Comparison of ENCODE assay signal across 33 mouse cellular contexts in the genomic region with DNA sequence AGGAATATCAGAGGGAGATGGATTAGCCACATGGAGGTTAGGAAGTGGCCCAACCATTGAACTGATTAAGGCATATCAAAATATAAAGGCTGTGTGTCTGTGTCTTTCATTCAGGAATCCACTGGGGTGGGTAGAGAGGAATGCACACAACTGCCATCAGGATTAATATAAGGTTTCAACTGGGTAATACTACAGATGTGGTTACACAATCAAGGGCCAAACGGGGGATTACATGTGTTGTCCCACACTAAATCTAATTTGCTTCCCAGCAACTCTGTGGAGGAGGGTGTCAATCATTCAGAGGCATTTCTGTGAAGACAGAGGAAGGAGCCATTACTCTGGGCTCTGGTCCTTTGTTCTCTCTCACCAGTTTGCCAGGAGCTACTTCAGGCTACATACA.
"Had no signal": no experiment of that assay in that cellular context is flagged by ENCODE, and none has a peak within 500 bp of the region (broad histone marks: within the 10 kb centered on the region; RNA-seq: fewer than 3 reads in every experiment).

No protein-coding gene starts in this region.

- H3K36me3 ChIP-seq: heart, embryonic 12.5 days; heart, embryonic 13.5 days; heart, embryonic 15.5 days; hindbrain, embryonic 10.5 days; hindbrain, embryonic 12.5 days; hindbrain, embryonic 13.5 days; hindbrain, embryonic 15.5 days; intestine, embryonic 15.5 days; kidney, embryonic 15.5 days had no signal

- H3K27ac ChIP-seq: heart, embryonic 13.5 days; heart, embryonic 15.5 days; hindbrain, embryonic 10.5 days; hindbrain, embryonic 12.5 days; hindbrain, embryonic 13.5 days; hindbrain, embryonic 14.5 days; hindbrain, embryonic 15.5 days; hindbrain, postnatal 0 days; intestine, embryonic 15.5 days; kidney, embryonic 15.5 days; kidney, postnatal 0 days; layer of hippocampus, adult 2 months; left cerebral cortex, adult 2 months had no signal

- H3K9me3 ChIP-seq: heart, embryonic 12.5 days; heart, embryonic 15.5 days; hindbrain, embryonic 10.5 days; hindbrain, embryonic 12.5 days; hindbrain, embryonic 13.5 days; hindbrain, embryonic 15.5 days; intestine, embryonic 15.5 days; kidney, embryonic 15.5 days had no signal

- DNase-seq: heart, postnatal 10 days; heart, postnatal 14 days; heart, postnatal 36 days; heart, postnatal 4 days; kidney, adult 11 months; kidney, adult 18-20 months; kidney, adult 2 months; kidney, adult 8-10 months; kidney, adult 9 months; kidney, postnatal 10 days; kidney, postnatal 14 days; kidney, postnatal 25 days; kidney, postnatal 36 days; kidney, postnatal 4 days; layer of hippocampus, adult 9-11 months; layer of hippocampus, postnatal 36 days had no signal

- H3K4me1 ChIP-seq: heart, embryonic 12.5 days; heart, embryonic 13.5 days; heart, embryonic 15.5 days; hindbrain, embryonic 10.5 days; hindbrain, embryonic 12.5 days; hindbrain, embryonic 13.5 days; hindbrain, embryonic 15.5 days; intestine, embryonic 15.5 days; kidney, embryonic 15.5 days had no signal

- H3K27me3 ChIP-seq: heart, embryonic 12.5 days; heart, embryonic 13.5 days; heart, embryonic 15.5 days; hindbrain, embryonic 12.5 days; hindbrain, embryonic 13.5 days; hindbrain, embryonic 15.5 days; intestine, embryonic 15.5 days; kidney, embryonic 15.5 days had no signal

- H3K9ac ChIP-seq: heart, embryonic 12.5 days; heart, embryonic 13.5 days; heart, embryonic 15.5 days; hindbrain, embryonic 12.5 days; hindbrain, embryonic 13.5 days; hindbrain, embryonic 14.5 days; hindbrain, embryonic 15.5 days; intestine, embryonic 15.5 days; kidney, embryonic 15.5 days had no signal

- H3K4me2 ChIP-seq: heart, embryonic 12.5 days; heart, embryonic 13.5 days; heart, embryonic 15.5 days; hindbrain, embryonic 12.5 days; hindbrain, embryonic 13.5 days; hindbrain, embryonic 14.5 days; hindbrain, embryonic 15.5 days; intestine, embryonic 15.5 days; kidney, embryonic 15.5 days had no signal

- ATAC-seq: hindbrain, embryonic 16.5 days; hindbrain, postnatal 0 days; inflammation-experienced regulatory T-cells, adult 6 months; intestine, embryonic 15.5 days; intestine, postnatal 0 days had no signal

- H3K4me3 ChIP-seq: heart, embryonic 12.5 days; heart, embryonic 13.5 days; heart, embryonic 15.5 days; hindbrain, embryonic 10.5 days; hindbrain, embryonic 12.5 days; hindbrain, embryonic 13.5 days; hindbrain, embryonic 15.5 days; intestine, embryonic 15.5 days; kidney, embryonic 15.5 days; layer of hippocampus, adult 2 months; left cerebral cortex, adult 2 months had no signal
